Mouse (Mus musculus) embryonic stem cell, embryonic (primary cell): ENCODE measurements around the gene Pgs1.

Experiments
- CTCF ChIA-PET, 4 experiments: fragments of 300-600 bp in 2 of 4; fragments of 350-600 bp in 2 of 4; sonication (Branson Sonifier 250); formaldehyde crosslinking; loops; one replicate each; lab custom pipeline; 2022; ENCODE audit warnings: inconsistent platforms in 2 of 4; lab: Charles Lee
- POLR2A ChIA-PET, 4 experiments: fragments of 300-600 bp in 2 of 4; fragments of 350-600 bp in 2 of 4; sonication (Branson Sonifier 250); formaldehyde crosslinking; loops; one replicate each; lab custom pipeline; 2022; ENCODE audit warnings: antibody characterized with exemption in 4 of 4, inconsistent platforms in 1 of 4; lab: Charles Lee

Pgs1 gene

GRCm38 (mm10) chr11:118015381-118016145 lies 29.5 kb downstream of the Pgs1 start:
- ChIA-PET CTCF (interaction anchor here in 3 of 4 experiments (0.6 to 1.7 kb wide), 8 partner anchors 14 to 141 kb away, joined by 3 to 7 read pairs (median 4); partner anchors contain the start of gene Socs3 (in 3 of the 3)), POLR2A (interaction anchor here in 3 of 4 experiments (0.6 to 9.8 kb wide), 7 partner anchors 9 to 141 kb away, joined by 3 to 160 read pairs (median 6); partner anchors contain the start of gene Socs3 (in 3 of the 3))

GRCm38 (mm10) chr11:118018328-118018727 lies 32.2 kb downstream of the Pgs1 start:
- CTCF ChIA-PET: interaction anchor here (0.6 to 3.7 kb wide), 45 partner anchors 8 to 953 kb away, joined by 3 to 33 read pairs (median 6); partner anchors contain the start of gene Socs3 (in 3 of the 4)
- POLR2A ChIA-PET: interaction anchor here (0.6 to 9.8 kb wide), 21 partner anchors 9 to 143 kb away, joined by 3 to 160 read pairs (median 5); partner anchors contain the start of gene Socs3 (in 4 of the 4)

GRCm38 (mm10) chr11:118021806-118022205 lies 35.7 kb downstream of the Pgs1 start:
- ChIA-PET CTCF (interaction anchor here (0.5 to 3.4 kb wide), 69 partner anchors 8 to 1886 kb away, joined by 3 to 25 read pairs (median 4); partner anchors contain the start of genes Socs3 (in 4 of the 4) and Pgs1 (in 1 of the 4)), POLR2A (interaction anchor here (0.5 to 3.2 kb wide), 33 partner anchors 9 to 158 kb away, joined by 3 to 14 read pairs (median 4); partner anchors contain the start of genes Socs3 (in 4 of the 4) and Pgs1 (in 1 of the 4))

GRCm38 (mm10) chr11:118023475-118023874 lies 37.4 kb downstream of the Pgs1 start:
- ChIA-PET POLR2A (interaction anchor here in 2 of 4 experiments (0.9 to 3.2 kb wide), 7 partner anchors 11 to 147 kb away, joined by 3 to 9 read pairs (median 3); no protein-coding TSS in a partner anchor), CTCF (interaction anchor here in 2 of 4 experiments (0.6 to 3.1 kb wide), 5 partner anchors 15 to 153 kb away, joined by 3 to 23 read pairs (median 5); no protein-coding TSS in a partner anchor)

GRCm38 (mm10) chr11:118024111-118024510 lies 38.0 kb downstream of the Pgs1 start:
- CTCF ChIA-PET: interaction anchor here in 2 of 4 experiments (1.1 to 3.1 kb wide), 3 partner anchors 15 to 150 kb away, joined by 3 to 21 read pairs (median 4); no protein-coding TSS in a partner anchor
- POLR2A ChIA-PET: interaction anchor here in 3 of 4 experiments (0.6 to 3.2 kb wide), 9 partner anchors 10 to 360 kb away, joined by 3 to 9 read pairs (median 3); no protein-coding TSS in a partner anchor

- POLR2A ChIA-PET: interaction anchor here in 3 of 4 experiments (0.6 to 2.5 kb wide), 10 partner anchors 10 to 178 kb away, joined by 3 to 10 read pairs (median 3); partner anchors contain the start of gene Socs3 (in 1 of the 3)
Measured at GRCm38 (mm10) chr11:118029170-118029569, 43.1 kb downstream of the Pgs1 start.

GRCm38 (mm10) chr11:118031134-118031533 lies 45.0 kb downstream of the Pgs1 start:
- ChIA-PET POLR2A (interaction anchor here in 2 of 4 experiments (0.6 to 2.2 kb wide), 7 partner anchors 8 to 101 kb away, joined by 3 to 10 read pairs (median 3); no protein-coding TSS in a partner anchor), CTCF (interaction anchor here (0.5 to 2.5 kb wide), 6 partner anchors 9 to 157 kb away, joined by 3 to 9 read pairs (median 6); partner anchors contain the start of gene Socs3 (in 1 of the 4))

More at GRCm38 (mm10) chr11:118029170-118029569, 43.1 kb downstream of the Pgs1 start:
- CTCF ChIA-PET: interaction anchor here in 3 of 4 experiments (0.5 to 2.2 kb wide), 7 partner anchors 10 to 160 kb away, joined by 3 to 10 read pairs (median 4); no protein-coding TSS in a partner anchor

- POLR2A ChIA-PET: interaction anchor here in 3 of 4 experiments (0.6 to 3.1 kb wide), 37 partner anchors 8 to 1653 kb away, joined by 3 to 19 read pairs (median 4); partner anchors contain the start of gene Socs3 (in 2 of the 3)
- CTCF ChIA-PET: interaction anchor here in 3 of 4 experiments (0.6 to 1.4 kb wide), 9 partner anchors 9 to 1606 kb away, joined by 3 to 8 read pairs (median 5); no protein-coding TSS in a partner anchor
Measured at GRCm38 (mm10) chr11:118034395-118034794, 48.3 kb downstream of the Pgs1 start.

- CTCF ChIA-PET: interaction anchor here (0.6 to 1.4 kb wide), 10 partner anchors 8 to 388 kb away, joined by 3 to 8 read pairs (median 3); no protein-coding TSS in a partner anchor
- POLR2A ChIA-PET: interaction anchor here (0.5 to 3.1 kb wide), 39 partner anchors 8 to 306 kb away, joined by 3 to 19 read pairs (median 4); partner anchors contain the start of gene Socs3 (in 3 of the 4)
Measured at GRCm38 (mm10) chr11:118035068-118035467, 49.0 kb downstream of the Pgs1 start.

GRCm38 (mm10) chr11:118042791-118043190 lies 56.7 kb downstream of the Pgs1 start:
- POLR2A ChIA-PET: interaction anchor here (0.6 to 2.4 kb wide), 13 partner anchors 8 to 251 kb away, joined by 3 to 11 read pairs (median 3); partner anchors contain the start of gene Socs3 (in 1 of the 4)
- CTCF ChIA-PET: interaction anchor here in 3 of 4 experiments (0.6 to 4.0 kb wide), 6 partner anchors 8 to 168 kb away, joined by 3 to 13 read pairs (median 4); no protein-coding TSS in a partner anchor

GRCm38 (mm10) chr11:118043293-118043907 lies 57.3 kb downstream of the Pgs1 start:
- CTCF ChIA-PET: interaction anchor here in 3 of 4 experiments (0.6 to 4.0 kb wide), 6 partner anchors 9 to 169 kb away, joined by 3 to 13 read pairs (median 4); no protein-coding TSS in a partner anchor

GRCm38 (mm10) chr11:118049641-118050040 lies 63.5 kb downstream of the Pgs1 start:
- CTCF ChIA-PET: interaction anchor here in 2 of 4 experiments (0.7 to 1.5 kb wide), 3 partner anchors 9 to 42 kb away, joined by 3 to 5 read pairs (median 4); no protein-coding TSS in a partner anchor
- POLR2A ChIA-PET: interaction anchor here in 3 of 4 experiments (0.6 to 1.3 kb wide), 9 partner anchors 9 to 654 kb away, joined by 3 to 6 read pairs (median 3); partner anchors contain the start of gene Socs3 (in 1 of the 3)

More at GRCm38 (mm10) chr11:118043293-118043907, 57.3 kb downstream of the Pgs1 start:
- POLR2A ChIA-PET: interaction anchor here (0.6 to 2.4 kb wide), 15 partner anchors 9 to 251 kb away, joined by 3 to 11 read pairs (median 3); partner anchors contain the start of gene Socs3 (in 1 of the 4)

- POLR2A ChIA-PET: interaction anchor here in 2 of 4 experiments (1.0 to 1.3 kb wide), 5 partner anchors 9 to 25 kb away, joined by 3 to 6 read pairs (median 4); no protein-coding TSS in a partner anchor
- CTCF ChIA-PET: interaction anchor here in 2 of 4 experiments (0.7 to 1.5 kb wide), 3 partner anchors 9 to 43 kb away, joined by 3 to 5 read pairs (median 4); no protein-coding TSS in a partner anchor
Measured at GRCm38 (mm10) chr11:118050174-118050573, 64.1 kb downstream of the Pgs1 start.

- ChIA-PET CTCF (interaction anchor here in 1 of 4 experiments (0.6 kb wide), 1 partner anchor 27 kb away, joined by 3 read pairs; no protein-coding TSS in a partner anchor), POLR2A (interaction anchor here in 2 of 4 experiments (0.7 to 1.1 kb wide), 5 partner anchors 12 to 93 kb away, joined by 3 to 4 read pairs (median 3); no protein-coding TSS in a partner anchor)
Measured at GRCm38 (mm10) chr11:118058367-118058766, 72.3 kb downstream of the Pgs1 start.

- POLR2A ChIA-PET: interaction anchor here in 1 of 4 experiments (0.7 to 1.3 kb wide), 4 partner anchors 13 to 84 kb away, joined by 3 to 4 read pairs (median 4); no protein-coding TSS in a partner anchor
- CTCF ChIA-PET: interaction anchor here in 1 of 4 experiments (0.6 kb wide), 1 partner anchor 27 kb away, joined by 3 read pairs; no protein-coding TSS in a partner anchor
Measured at GRCm38 (mm10) chr11:118058872-118059271, 72.8 kb downstream of the Pgs1 start.

- CTCF ChIA-PET: no interaction called here
- POLR2A ChIA-PET: interaction anchor here in 1 of 4 experiments (1.3 kb wide), 1 partner anchor 25 kb away, joined by 3 read pairs; no protein-coding TSS in a partner anchor
Measured at GRCm38 (mm10) chr11:118060038-118060437, 73.9 kb downstream of the Pgs1 start.
